Mouse (Mus musculus): ENCODE results near the gene Lin7a. TPM values are rescaled to one million over a fixed set of nuclear protein-coding genes. Genes with fewer than 3 reads are reported as not detected.

The Lin7a gene
- polyA plus RNA-seq, 1 experiment: 0.19 TPM

DNA sequence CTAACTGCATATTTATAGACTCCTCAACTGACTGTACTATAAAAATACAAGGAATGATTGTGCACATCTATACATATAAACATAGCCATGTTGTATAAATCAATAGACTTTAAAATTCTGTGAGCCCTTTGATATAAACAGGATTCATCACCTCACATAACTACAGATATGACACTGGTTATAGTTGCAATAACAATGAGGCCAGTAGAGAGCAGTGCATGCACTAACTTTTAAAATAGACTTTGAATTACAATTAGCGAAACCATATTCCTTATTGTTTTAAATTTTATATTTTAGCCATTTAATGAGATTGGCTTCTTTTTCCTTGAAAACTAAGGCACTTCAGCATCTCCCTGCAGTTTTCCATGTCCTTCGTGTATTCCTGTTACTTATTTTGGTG, 11.1 kb upstream of the Lin7a start:
- H3ac ChIP-seq (ENCODE audit: control insufficient read depth, insufficient read length, low read depth): no peak overlapping the region
- H3K36me3 ChIP-seq (ENCODE audit: control insufficient read depth, insufficient read depth): no peaks in the 10 kb centered on the region
- TF ChIP-seq MAX (IDR thresholded peaks at IDR 0.05) (no peak), USF1 (IDR thresholded peaks at IDR 0.05; ENCODE audit: low read depth) (no peak), CTCF (IDR thresholded peaks at IDR 0.05; ENCODE audit: control insufficient read depth, insufficient read depth, insufficient read length) (no peak), MYOG (IDR thresholded peaks at IDR 0.05; ENCODE audit: control insufficient read depth, extremely low read depth, insufficient read length) (no peak), FOSL1 (IDR thresholded peaks at IDR 0.05; ENCODE audit: insufficient read depth, low read length, poor library complexity, severe bottlenecking) (no peak), CEBPB (IDR thresholded peaks at IDR 0.05; ENCODE audit: low read depth) (no peak), MYOD1 (IDR thresholded peaks at IDR 0.05; ENCODE audit: control insufficient read depth, insufficient read length, low read depth) (no peak)
- H3K4me3 ChIP-seq (ENCODE audit: insufficient read depth, poor library complexity, severe bottlenecking): no peak overlapping the region
- H3K79me3 ChIP-seq (ENCODE audit: low read depth): no peaks in the 10 kb centered on the region
- no peaks in the 10 kb centered on the region for H3K27me3 ChIP-seq (ENCODE audit: control insufficient read depth, insufficient read depth, insufficient read length)
- H3K79me2 ChIP-seq (ENCODE audit: control insufficient read depth, insufficient read depth): no peaks in the 10 kb centered on the region

DNA sequence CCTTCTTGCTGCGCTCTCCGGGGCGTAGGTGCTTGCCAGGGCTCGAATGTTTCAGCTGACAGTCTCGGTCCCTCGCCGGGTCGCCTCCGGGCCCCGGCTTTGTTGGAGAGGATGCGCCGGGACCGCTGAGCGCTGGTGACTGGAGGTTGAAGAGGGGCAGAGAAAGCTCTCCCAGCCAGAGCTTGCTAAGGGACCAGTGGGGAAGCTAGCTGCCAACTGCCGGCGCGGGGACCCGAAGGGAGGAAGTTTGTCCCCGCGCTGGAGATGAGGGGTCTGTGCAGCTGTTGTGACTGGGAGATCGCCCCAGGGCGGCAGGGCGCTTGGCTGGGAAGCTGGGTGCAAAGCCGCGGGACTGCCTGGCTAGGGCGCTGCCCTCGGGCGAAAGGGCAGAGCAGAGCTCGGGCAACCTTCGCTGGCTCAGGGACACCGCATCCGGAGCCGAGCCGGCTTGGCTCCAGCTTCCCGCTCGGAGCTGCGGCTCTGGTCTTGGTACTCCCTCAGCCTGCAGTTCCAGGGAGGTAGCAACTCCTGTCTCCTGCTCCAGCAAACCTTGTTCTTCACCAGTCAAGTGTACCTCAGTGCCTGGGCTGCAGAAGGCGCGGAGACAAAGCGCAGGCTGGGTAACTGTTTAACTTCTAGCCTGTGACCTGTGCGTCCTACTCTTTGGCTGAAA, 781 bp downstream of the Lin7a start:
- H3K4me3 ChIP-seq (ENCODE audit: insufficient read depth, poor library complexity, severe bottlenecking): no peak overlapping the region
- TF ChIP-seq CTCF (IDR thresholded peaks at IDR 0.05; ENCODE audit: control insufficient read depth, insufficient read depth, insufficient read length) (no peak), FOSL1 (IDR thresholded peaks at IDR 0.05; ENCODE audit: insufficient read depth, low read length, poor library complexity, severe bottlenecking) (no peak), USF1 (IDR thresholded peaks at IDR 0.05; ENCODE audit: low read depth) (no peak), MYOD1 (IDR thresholded peaks at IDR 0.05; ENCODE audit: control insufficient read depth, insufficient read length, low read depth) (no peak), MAX (IDR thresholded peaks at IDR 0.05) (no peak), CEBPB (IDR thresholded peaks at IDR 0.05; ENCODE audit: low read depth) (no peak), MYOG (IDR thresholded peaks at IDR 0.05; ENCODE audit: control insufficient read depth, extremely low read depth, insufficient read length) (no peak)
- peak overlapping the region; percentile 60 for H3ac ChIP-seq (ENCODE audit: control insufficient read depth, insufficient read length, low read depth)
- H3K79me2 ChIP-seq (ENCODE audit: control insufficient read depth, insufficient read depth): no peaks in the 10 kb centered on the region
- no peaks in the 10 kb centered on the region for H3K36me3 ChIP-seq (ENCODE audit: control insufficient read depth, insufficient read depth)
- H3K27me3 ChIP-seq (ENCODE audit: control insufficient read depth, insufficient read depth, insufficient read length): no peaks in the 10 kb centered on the region
- no peaks in the 10 kb centered on the region for H3K79me3 ChIP-seq (ENCODE audit: low read depth)

DNA sequence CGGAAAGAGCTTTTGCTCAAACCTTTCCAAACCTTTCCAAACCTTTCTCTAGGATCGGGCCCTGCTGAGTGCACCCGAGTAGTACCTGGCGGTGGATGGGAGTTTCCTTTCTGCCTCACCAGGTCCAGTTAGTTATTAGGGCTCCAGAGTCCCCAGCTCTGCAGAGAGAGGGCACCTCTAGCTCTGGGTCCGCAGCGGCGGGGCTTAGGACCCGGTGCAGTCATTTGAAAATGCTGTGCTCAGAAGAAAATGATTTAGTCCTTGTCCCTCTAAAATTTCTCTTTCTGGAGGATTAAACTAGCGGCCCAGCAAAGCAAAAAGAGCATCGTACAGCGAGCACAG, 1.3 kb downstream of the Lin7a start:
- Histone ChIP-seq H3K79me2 (ENCODE audit: control insufficient read depth, insufficient read depth) (no peaks in the 10 kb centered on the region), H3K79me3 (ENCODE audit: low read depth) (no peaks in the 10 kb centered on the region), H3K27me3 (ENCODE audit: control insufficient read depth, insufficient read depth, insufficient read length) (no peaks in the 10 kb centered on the region), H3K4me3 (ENCODE audit: insufficient read depth, poor library complexity, severe bottlenecking) (no peak overlapping the region), H3K36me3 (ENCODE audit: control insufficient read depth, insufficient read depth) (no peaks in the 10 kb centered on the region), H3ac (ENCODE audit: control insufficient read depth, insufficient read length, low read depth) (no peak overlapping the region)
- TF ChIP-seq CEBPB (IDR thresholded peaks at IDR 0.05; ENCODE audit: low read depth) (no peak), CTCF (IDR thresholded peaks at IDR 0.05; ENCODE audit: control insufficient read depth, insufficient read depth, insufficient read length) (no peak), USF1 (IDR thresholded peaks at IDR 0.05; ENCODE audit: low read depth) (no peak), MYOG (IDR thresholded peaks at IDR 0.05; ENCODE audit: control insufficient read depth, extremely low read depth, insufficient read length) (no peak), FOSL1 (IDR thresholded peaks at IDR 0.05; ENCODE audit: insufficient read depth, low read length, poor library complexity, severe bottlenecking) (no peak), MAX (IDR thresholded peaks at IDR 0.05) (no peak), MYOD1 (IDR thresholded peaks at IDR 0.05; ENCODE audit: control insufficient read depth, insufficient read length, low read depth) (no peak)

DNA sequence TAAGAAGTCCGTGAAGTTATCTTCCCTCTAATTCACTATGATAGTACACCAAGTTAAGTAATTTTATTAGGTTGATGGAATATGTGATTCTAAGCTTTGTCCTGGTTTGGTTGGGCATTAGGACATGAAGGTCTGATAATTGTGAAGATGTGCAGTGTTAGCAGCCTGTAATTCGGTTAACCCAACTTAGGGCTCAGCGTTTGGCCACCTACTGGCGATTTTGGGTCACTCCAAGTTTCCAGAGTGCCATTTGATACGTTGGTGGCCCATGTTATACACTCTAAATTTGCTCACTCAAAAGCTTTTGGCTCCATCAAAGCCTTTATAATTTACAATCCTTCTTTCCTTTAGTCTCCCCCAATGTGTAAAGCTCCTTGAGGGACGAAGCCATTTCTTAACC, 2.4 kb downstream of the Lin7a start:
- Histone ChIP-seq H3K4me3 (ENCODE audit: insufficient read depth, poor library complexity, severe bottlenecking) (no peak overlapping the region), H3K79me3 (ENCODE audit: low read depth) (no peaks in the 10 kb centered on the region), H3K79me2 (ENCODE audit: control insufficient read depth, insufficient read depth) (no peaks in the 10 kb centered on the region), H3ac (ENCODE audit: control insufficient read depth, insufficient read length, low read depth) (no peak overlapping the region), H3K36me3 (ENCODE audit: control insufficient read depth, insufficient read depth) (no peaks in the 10 kb centered on the region), H3K27me3 (ENCODE audit: control insufficient read depth, insufficient read depth, insufficient read length) (no peaks in the 10 kb centered on the region)
- TF ChIP-seq CTCF (IDR thresholded peaks at IDR 0.05; ENCODE audit: control insufficient read depth, insufficient read depth, insufficient read length) (no peak), CEBPB (IDR thresholded peaks at IDR 0.05; ENCODE audit: low read depth) (no peak), USF1 (IDR thresholded peaks at IDR 0.05; ENCODE audit: low read depth) (no peak), MYOD1 (IDR thresholded peaks at IDR 0.05; ENCODE audit: control insufficient read depth, insufficient read length, low read depth) (no peak), MAX (IDR thresholded peaks at IDR 0.05) (no peak), MYOG (IDR thresholded peaks at IDR 0.05; ENCODE audit: control insufficient read depth, extremely low read depth, insufficient read length) (no peak), FOSL1 (IDR thresholded peaks at IDR 0.05; ENCODE audit: insufficient read depth, low read length, poor library complexity, severe bottlenecking) (no peak)

DNA sequence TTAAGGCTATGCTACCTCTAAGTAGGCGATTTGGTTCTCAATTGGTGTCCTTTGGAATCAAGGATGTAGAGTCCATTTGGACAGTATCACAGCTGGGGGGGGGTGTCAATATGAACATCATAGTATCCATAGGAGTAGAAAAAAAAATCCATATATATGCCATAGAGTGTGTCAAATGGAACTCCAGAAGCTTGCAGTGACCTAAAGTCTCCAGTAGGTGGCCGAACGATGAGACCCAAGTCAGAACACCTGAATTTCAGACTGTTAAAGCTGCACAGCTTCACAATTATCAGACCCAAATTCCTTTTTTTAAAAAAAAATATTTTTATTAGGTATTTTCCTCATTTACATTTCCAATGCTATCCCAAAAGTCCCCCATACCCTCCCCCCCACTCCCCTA, 3.3 kb downstream of the Lin7a start:
- TF ChIP-seq CTCF (IDR thresholded peaks at IDR 0.05; ENCODE audit: control insufficient read depth, insufficient read depth, insufficient read length) (no peak), MYOD1 (IDR thresholded peaks at IDR 0.05; ENCODE audit: control insufficient read depth, insufficient read length, low read depth) (no peak), CEBPB (IDR thresholded peaks at IDR 0.05; ENCODE audit: low read depth) (no peak), FOSL1 (IDR thresholded peaks at IDR 0.05; ENCODE audit: insufficient read depth, low read length, poor library complexity, severe bottlenecking) (no peak), MAX (IDR thresholded peaks at IDR 0.05) (no peak), MYOG (IDR thresholded peaks at IDR 0.05; ENCODE audit: control insufficient read depth, extremely low read depth, insufficient read length) (no peak), USF1 (IDR thresholded peaks at IDR 0.05; ENCODE audit: low read depth) (no peak)
- no peaks in the 10 kb centered on the region for H3K79me3 ChIP-seq (ENCODE audit: low read depth)
- no peak overlapping the region for H3K4me3 ChIP-seq (ENCODE audit: insufficient read depth, poor library complexity, severe bottlenecking)
- no peaks in the 10 kb centered on the region for H3K27me3 ChIP-seq (ENCODE audit: control insufficient read depth, insufficient read depth, insufficient read length)
- H3K79me2 ChIP-seq (ENCODE audit: control insufficient read depth, insufficient read depth): no peaks in the 10 kb centered on the region
- H3K36me3 ChIP-seq (ENCODE audit: control insufficient read depth, insufficient read depth): no peaks in the 10 kb centered on the region
- H3ac ChIP-seq (ENCODE audit: control insufficient read depth, insufficient read length, low read depth): no peak overlapping the region

Measured in C2C12 (cell line).